Mouse (Mus musculus) monocyte, adult 5-6 weeks (primary cell): Measurements from ENCODE around the gene Tmem167. TPM values are rescaled to one million over a fixed set of nuclear protein-coding genes. Genes with fewer than 3 reads are reported as not detected.
"Not testable (repeated sequence)": the region's sequence is repeated elsewhere in the genome, so short reads cannot be mapped to it uniquely, and the experiment has no call there.

ENCODE experiments used
- ATAC-seq: fragments of 153-309, 156-312 bp; replicated peaks from 2 replicates; pipeline ENCODE4 v1.8.0; 2017; ENCODE audit warnings: mild to moderate bottlenecking; ENCODE audit not compliant: low TSS enrichment, insufficient number of reproducible peaks, severe bottlenecking, poor library complexity, low FRiP score
- total RNA-seq: library from RNA; stranded (forward); fragments of 200-1000, 200-491, 200-594 nt; gene quantifications from 3 replicates; pipeline ENCODE4 v1.2.3, GENCODE M21; 2017

The Tmem167 gene
- total RNA-seq: 21.1 to 32.2 TPM (median 25.0 TPM) in 3 replicates

DNA sequence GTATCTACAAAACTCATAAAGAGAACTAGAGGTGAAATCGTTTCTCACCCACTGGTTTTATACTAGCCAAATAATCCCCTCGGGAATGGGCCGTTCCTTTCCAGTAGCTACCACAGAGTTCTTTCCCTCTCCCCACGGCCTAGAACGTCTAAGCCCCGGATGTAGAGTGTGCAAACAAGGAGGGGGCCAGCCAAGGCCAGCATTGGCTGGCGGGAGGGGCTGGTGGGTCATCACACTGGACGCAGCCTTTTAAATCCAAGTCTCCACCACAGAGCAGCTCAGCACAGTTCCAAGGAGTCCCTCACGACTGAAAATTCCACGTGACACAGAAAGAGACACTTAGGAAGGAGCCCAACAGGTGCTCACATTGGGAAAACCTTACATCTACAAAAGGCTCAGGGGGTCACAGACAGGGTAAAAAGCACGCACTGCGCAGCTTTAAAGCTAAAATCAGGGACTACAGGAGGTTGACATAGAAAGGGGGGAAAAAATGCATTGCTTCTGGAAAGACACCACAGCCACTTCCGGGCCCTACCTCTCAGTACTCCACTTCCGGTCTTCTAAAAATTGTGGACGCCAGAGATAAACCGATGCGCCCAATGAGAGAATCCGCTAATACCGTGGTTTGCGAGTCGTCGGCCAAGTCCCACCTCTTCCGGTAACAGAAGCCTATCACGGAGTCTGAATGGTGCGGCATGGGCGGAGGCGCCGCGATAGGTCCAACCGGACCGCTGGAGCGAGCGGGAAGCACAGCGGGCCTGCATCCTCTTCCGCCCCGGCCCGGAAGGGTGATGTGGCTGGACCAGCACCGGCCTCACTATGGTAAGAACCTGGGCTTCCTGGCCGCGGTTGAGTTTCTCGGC, at the start of gene Tmem167, which contains the start of gene Xrcc4:
Tmem167 (plus strand) TSS at position 162 of the 863 bp plus-strand sequence.
Xrcc4 (minus strand) TSS at position 647 of the 863 bp plus-strand sequence.
- ATAC-seq: peak; percentile 100

DNA sequence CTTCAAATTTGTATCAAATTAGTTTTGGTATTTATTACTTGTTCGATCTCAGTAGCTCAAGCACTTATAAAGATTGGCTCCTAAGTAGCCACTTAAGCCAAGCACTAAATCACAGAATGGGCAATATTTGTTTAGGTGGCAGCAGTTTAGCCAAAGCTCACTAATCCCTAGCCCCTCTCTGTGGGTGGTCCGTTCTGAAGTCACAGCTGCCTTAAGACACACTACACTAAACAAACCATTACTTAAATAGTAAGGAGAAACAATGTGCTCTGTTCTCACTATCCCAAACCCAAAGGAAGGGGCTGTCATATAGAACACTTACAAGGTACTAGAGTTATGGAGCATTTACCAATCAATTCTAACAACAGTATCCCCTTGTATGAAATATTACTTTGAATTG, 49.3 kb upstream of the Tmem167 start:
- ATAC-seq: no peak

DNA sequence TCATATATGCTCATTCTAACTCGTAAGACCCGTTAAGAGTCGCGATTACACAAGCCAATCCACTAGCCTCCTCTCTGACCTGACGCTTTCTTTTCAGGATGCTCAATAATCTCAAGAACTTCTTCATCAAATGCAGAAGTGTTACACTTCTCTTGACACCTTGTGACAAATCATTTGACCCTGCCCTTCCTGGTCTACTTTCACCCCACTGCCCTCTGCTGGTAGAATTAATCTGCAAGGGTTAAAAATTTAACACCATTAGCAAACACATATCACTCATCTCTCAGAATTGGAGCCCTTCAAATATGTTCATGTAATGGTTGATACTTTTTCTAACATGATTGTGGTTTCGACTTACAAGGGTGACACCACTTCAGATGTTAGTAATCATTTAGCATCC, 37.2 kb upstream of the Tmem167 start:
- ATAC-seq: no peak

DNA sequence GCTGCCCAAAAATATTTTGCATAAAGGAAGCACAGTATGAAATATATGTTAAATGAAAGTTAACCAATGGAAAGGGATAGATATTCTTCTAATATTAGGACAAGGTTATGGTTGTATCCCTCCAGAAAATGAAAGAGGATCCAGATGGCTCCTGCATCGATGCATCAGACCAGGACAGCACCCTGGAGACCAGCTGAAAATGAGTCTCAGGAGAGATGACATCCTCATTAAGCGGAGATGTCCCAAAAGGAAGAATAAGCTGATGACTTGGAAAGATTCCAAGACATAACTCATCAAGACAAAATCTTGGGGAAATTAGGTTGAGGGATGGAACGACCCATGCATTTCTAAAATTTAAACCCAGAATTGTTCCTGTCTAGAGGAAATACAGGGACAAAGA, 36.5 kb upstream of the Tmem167 start:
- ATAC-seq: no peak

DNA sequence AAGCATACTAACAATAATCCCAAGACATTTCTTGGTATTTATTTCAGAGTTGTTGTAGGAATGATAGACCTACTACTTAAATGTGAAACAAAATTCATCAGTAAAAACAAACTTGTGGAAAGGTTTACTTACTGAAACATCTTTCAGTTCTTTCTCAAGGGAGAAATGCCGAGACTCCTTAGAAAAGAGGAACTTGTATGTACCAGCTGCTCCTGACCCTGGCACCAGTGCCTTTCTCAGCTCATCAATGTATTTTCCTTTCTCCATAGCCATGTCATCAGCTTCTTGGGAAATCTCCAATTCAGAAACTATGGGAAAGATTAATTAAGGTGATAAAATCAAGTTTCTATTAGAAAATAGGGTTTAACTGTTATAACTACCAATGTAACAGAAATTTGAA, 27.0 kb upstream of the Tmem167 start:
- ATAC-seq: no peak

DNA sequence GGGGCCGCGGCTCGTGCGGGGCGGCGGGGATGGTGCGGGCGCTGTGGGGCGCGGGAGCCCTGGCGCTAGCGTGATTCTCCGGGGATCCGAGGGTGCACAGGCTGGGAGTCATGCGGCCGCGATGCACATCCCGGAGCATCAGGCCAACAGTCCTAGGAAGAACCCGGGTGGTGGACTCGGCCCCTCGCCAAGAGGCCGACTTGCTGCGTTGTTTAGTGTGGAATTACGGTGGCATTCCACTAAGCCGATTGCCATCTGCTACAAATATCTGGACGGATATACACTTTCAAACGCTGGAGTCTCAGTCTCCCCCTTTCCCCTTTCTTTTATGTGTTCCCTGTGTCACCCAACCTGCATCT, 881 bp downstream of the Tmem167 start:
- no peak for ATAC-seq

DNA sequence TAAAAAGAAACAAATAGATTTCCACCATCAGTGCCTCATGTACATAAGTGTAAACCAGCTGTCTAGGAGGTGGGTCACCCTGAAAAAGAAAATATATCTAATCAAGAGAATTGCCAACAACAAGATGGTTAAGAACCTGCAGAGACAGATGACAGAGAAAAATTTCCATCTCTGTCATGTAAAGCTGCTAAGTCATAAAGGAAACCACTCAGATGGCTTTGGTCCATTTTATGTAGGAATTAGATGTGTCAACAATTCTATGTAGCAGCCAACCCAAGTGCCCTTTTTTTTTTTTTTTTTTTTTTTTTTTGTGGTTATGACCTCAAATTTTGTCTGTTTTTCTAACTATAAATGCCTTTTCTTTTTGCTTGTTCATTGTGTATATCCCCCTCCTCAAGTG, 12.6 kb downstream of the Tmem167 start:
- no peak for ATAC-seq

DNA sequence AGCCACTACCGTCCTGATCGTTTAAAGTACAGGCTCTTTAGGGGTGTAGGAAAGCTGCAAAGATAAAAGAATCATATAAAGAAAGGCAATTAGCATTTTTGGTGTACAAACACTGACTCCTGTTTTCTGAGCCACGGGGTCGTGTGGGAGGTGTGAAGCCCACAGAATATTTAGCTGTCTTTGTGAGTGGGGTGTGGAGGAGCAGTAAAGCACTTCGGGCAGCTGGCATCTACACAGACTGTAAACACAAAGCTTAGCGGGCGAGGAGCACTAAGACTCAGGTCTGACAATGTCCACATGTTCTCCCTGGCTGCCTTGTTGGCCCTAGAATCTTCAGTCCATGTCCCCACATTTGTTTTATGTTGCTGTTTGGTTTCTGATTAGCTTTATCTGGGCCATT, 17.2 kb downstream of the Tmem167 start:
- no peak for ATAC-seq

DNA sequence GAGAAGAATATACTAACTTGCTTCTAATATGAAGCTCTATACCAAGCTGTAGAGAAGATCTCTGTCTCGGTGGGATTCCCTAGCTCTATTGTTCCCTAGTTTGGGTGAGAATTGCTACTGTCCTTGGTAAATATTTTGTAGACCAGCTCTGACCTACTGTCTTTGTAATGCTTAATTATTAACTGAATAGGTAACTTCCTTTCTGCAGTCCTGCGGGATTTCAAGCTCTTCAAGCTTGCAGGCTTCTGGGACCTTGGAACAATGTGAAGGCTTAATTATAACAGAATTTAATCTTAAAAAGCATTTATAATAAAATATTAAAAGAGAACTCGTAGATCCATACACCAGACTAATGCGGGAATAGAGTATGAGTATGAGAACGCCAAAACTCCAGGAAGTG, 19.8 kb downstream of the Tmem167 start:
- ATAC-seq: not testable (repeated sequence)

DNA sequence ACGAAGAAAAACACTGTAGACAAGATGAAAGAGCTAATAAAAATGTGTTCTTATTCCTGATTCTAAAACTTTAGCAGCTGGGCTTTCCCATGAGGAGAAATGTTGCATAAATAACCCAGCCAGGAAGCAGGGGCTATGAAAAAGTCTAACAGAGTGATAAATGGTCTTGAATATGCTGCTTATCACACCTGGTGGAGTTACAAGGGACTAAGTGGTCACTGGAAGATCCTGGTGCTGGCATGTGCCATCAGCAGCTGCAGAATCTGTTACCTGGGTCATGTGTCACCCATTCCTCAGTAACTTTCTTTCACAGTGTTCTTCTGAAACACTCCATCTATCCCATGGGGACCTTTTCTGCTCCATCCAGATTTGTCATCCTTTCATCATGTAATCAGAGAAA, 22.8 kb downstream of the Tmem167 start:
- ATAC-seq: no peak

DNA sequence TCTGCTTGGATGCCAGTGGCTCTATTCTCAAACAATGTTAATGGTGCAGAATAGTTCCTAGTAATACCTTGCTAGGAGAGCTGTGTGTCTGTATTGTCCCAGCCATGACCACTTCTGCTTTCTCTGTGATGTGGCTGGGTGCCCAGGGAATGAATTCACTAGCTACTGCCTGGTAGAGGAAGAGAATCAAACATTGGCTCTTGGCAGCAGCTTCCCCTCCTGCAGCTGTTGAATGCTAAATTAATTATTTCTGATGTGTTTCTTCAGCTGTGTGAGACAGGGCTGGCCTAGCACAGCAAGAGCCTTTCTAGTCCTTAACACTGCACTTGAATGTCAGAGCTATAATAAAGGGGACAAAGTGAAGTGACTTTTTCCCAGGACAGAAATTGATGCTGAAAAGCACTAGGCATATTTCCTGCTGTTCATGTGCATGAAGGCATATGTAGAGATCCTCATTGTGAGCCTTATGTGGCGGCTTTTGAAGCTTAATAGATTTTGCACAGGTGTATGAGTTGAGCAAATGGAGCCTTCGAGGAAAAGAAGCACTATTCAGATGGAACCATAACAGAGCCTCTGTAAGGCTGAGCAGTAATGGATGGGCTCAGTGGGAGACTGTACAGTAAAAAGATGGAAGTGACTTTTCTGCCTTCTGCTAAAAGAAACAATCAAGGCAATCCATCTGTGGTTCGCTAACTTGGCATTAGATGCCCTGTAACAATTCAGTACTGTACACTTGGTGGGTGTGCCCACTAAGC, 47.4 kb downstream of the Tmem167 start:
- no peak for ATAC-seq

DNA sequence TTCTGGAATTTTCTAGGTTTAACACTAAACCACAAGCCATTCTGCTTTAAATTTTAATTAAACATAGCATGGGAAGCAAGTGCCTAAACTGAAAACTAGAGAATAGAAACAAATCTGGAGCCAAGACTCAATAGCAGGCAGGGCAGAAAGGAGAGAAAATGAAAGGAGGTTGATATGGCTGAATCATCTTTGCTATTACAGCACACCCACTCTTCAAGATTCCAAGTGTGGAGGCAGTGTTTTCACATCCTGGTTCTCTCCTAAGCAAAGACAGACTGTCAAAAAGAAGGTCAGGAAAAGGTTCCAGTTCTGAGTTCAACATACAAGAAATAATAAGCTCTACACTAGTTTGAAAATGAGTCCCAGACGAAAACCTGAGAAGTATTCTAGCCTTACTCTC, 52.8 kb downstream of the Tmem167 start:
- ATAC-seq: no peak

DNA sequence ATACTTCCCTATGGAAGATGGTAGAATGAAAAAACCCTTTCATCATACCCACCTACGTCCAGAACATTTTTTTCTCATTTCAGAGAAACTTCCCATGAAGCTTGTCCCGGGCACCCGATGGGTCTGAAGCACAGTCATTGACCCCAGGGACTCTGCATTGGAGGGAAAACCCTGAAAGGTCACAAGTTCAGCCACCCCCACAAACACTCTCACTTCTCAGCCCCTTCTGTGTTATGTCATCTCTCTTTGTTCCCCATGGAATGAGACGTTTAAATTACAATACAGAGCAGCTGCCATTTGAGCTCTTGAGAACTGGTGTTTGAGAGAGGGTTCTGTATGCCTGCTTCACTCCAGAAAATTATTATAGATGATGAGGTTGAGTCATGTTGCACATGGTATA, 54.3 kb downstream of the Tmem167 start:
- ATAC-seq: no peak

DNA sequence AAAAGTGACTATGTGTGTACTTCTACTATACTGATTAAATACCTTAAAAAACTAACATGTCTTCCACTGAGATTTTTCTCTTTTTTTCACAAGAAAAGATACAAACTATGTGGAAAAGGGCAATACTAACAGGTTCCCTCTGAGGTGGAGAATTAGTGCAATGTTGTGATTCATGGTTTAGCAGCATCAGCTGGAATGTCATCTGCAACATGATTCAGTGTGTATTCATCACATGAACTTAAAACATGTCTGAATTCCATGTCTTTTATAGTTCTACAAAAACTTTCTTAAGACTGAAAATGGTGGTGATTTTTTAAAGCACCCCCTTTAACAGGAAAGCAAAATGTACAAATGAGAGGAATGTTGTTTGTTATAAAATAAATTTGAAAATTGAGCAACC, 63.0 kb downstream of the Tmem167 start:
- ATAC-seq: no peak

DNA sequence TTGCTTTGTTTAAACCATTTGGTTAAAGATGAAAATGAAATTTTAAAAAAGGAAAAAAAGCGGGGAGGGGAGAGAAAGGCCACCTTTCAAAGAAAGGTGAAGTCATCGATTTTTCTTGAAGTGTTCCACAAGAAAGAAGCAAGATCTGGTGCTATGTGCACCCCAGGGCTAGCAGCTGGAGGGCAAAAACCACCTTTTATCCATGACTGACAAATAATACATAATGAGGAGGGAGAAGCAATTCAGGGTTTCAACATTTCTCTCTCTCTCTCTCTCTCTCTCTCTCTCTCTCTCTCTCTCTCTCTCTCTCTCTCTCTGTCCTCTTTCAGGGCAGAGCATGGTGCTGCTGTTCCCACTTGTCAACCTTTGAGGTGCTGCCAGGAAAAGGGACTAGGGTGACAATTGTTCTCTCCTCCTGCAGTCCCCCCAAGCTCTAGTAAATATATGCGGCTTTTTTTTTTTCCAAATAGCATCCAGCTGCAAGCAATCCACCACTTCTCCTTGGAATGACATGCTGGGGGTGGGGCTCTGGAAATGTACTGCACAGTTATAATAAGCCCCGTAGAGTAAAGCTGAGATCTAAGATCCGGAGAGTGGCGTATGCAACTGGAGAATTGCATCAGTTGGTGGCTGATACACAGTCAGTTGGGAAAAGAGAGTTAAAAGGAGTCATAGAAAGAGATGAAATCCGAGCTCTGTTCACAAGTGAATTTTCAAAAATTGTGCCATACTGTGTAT, 63.8 kb downstream of the Tmem167 start:
- ATAC-seq: no peak

DNA sequence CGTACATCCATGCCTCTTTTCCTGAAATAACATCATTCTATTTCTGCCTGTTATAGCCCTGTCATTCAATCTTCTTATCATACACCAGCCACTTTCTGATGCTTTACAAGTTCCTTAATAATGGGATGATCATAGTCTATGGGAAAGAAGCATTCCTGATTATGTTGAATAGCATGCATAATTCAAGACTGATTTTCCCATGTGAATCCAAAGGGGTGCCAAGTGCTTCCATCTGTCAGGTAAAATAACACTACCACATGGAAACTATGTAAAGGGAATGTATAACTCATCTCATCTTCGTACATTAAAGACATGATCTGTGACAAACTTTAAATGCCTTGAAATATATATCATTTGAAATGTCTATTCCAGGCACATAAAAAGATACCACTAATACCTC, 75.2 kb downstream of the Tmem167 start:
- ATAC-seq: no peak

DNA sequence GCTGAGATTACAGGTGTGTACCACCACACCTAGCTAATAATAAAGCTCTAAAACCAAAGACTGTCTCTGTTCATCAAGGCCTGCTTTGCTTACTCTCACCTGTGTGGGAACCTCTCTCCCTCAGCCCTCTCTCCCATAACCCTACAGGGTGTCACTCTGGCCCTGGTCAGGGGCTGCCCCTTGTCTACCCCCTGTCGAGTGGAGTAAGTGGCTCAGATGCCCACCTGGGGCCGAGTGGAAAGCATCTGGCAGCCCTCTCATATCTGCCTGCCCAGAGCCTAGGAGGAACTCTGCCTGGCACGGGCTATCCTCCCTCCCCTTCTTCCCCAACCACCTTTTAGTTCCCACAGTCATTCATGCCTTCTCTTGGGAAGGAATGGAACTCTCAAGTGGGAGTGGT, 78.1 kb downstream of the Tmem167 start:
- no peak for ATAC-seq

DNA sequence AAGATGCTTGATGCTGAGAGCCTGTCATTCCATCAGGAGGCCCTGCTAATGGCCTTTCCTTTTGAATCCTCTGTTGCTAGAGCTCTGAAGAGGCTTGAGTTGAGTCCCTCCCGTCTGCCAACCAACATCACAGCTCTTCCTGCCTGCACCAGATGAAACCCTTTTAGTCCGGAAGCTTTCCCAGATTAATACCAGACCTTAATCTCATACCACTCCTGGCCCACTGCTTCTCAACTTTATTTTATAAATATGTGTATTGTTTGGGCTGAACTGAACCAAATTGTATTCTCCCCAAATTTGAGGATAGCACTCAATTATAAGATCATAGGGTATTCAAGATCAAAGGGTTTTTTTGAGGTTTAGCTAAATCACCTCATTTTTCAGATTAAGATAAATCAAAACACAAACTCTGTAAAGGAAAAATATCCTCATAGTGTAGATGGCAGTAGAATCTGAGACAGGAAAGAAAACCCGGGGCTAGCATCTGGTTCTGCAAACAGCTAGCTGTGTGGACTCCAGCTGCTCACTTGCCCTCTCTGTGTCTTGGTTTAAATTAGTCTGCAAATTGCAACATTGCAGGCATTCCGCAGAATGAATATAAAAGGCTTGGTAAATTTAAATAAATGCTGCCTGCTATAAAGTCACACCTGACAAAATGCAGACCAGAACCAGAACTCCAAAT, 81.3 kb downstream of the Tmem167 start:
- no peak for ATAC-seq

DNA sequence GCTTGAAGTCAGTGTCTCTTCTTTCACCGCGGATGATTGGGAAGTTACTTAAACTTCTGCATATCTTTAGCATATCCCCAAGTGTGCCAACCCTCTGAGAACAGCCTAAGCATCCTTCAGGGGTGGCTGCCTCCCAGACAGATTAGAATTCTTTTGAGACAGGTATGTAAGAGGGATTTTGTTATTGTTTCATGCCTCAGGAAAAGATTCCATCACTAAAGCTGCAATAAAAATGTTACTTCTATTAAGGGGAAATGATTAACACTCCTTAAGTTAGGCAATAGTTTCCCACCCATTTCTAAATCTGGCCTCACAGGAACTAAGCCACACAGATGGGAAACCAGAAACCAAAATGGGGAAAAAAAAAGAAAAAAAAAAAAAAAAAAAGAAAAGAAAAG, 81.9 kb downstream of the Tmem167 start:
- ATAC-seq: no peak
